Mouse (Mus musculus): Measurements from ENCODE around the gene Tcstv3.

- TF ChIP-seq POLR2A (IDR thresholded peaks at IDR 0.05; ENCODE audit: low read depth, low read length): no peak
- TF ChIP-seq CTCF (conservative IDR thresholded peaks at IDR 0.05 in 1 of 2, IDR thresholded peaks at IDR 0.05 in 1 of 2; ENCODE audit: low read depth in 2 of 2, low read length in 2 of 2): peak in 1 of 2 experiments; percentile 54; a peak in 2 of 4 replicates
- no peak for TF ChIP-seq CHD2 (IDR thresholded peaks at IDR 0.05; ENCODE audit: low read length)
Measured at GRCm38 (mm10) chr13:120320183-120320582, 3.5 kb downstream of the Tcstv3 start.
